Mouse (Mus musculus): Measurements from ENCODE around the gene Best3. TPM values are rescaled to one million over a fixed set of nuclear protein-coding genes. Genes with fewer than 3 reads are reported as not detected.

Gene Best3
- polyA plus RNA-seq, 1 experiment from 2014 or later, result 0.21 TPM

DNA sequence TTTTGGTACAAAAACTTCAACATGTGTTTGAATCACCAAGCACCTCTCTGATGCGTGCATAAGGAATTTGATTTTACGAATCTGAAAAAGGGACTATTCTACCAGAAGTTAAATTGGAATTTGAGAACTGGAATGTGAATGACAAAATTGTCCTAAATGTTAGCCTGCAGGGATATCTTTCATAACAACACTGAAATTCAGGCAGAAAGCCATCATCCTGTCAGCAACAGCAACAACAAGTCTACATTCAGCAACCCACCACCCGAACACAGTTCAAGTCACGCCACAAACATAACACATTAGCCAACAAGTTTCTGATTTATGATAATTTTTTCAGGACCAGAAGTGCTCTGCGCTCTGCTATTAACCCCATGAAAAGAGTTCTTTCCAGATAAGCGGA lies 30.9 kb upstream of the Best3 start:
- Histone ChIP-seq H3K4me3 (ENCODE audit: low read length) (no peak overlapping the region), H3K4me2 (ENCODE audit: low read depth, low read length) (no peak overlapping the region), H3K27me3 (ENCODE audit: control insufficient read depth, insufficient read depth, low read depth, low read length) (no peaks in the 10 kb centered on the region), H3K36me3 (ENCODE audit: control insufficient read depth, insufficient read depth, low read length) (peaks cover 3% of the 10 kb centered on the region; the same call in 1 of the 2 replicates), H3K27ac (ENCODE audit: low read length) (peak overlapping the region; percentile 51), H3K4me1 (replicated peaks; ENCODE audit: control insufficient read depth, insufficient read depth, low read length) (no peaks in the 10 kb centered on the region), H3K9ac (ENCODE audit: low read length) (no peak overlapping the region), H3K9me3 (ENCODE audit: control insufficient read depth, low read length) (peaks cover 7% of the 10 kb centered on the region)
- peak; percentile 37 for ATAC-seq (ENCODE audit: low read depth)
- 78% methylated on average over 6 of the region's 6 CpGs for WGBS

DNA sequence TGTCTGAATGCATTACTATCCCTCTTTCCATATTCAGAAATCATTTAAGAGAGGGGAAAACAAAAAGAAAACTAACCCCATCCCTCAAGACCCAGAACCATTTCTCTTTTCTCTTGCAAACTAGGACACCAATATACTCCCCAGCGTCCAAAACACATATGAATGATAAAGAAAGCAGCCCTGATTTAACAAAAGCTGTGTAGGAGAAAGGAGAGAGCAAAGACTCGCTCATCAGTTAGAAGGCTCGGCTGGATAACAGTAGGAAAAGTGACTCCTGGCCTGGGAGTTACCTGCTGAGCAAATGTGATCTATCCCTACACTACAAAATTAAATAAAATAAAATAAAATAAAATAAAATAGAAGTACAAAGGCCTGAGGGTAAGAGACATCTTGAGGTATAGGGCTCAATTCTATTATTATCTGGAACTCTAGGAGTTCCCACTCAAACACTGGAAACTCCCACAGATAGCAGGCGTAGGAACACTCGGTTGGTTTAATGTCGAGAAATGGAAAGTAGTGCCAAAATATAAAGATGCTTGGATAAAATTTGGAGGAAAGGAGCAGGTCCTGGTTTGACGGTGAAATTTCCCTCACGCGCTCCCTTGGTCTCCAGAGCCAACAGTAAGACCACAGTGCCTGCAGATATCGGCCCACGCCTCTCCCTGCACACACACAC lies 29.5 kb upstream of the Best3 start:
- 89% methylated on average over 11 of the region's 11 CpGs for WGBS
- Histone ChIP-seq H3K9ac (ENCODE audit: low read length) (no peak overlapping the region), H3K27me3 (ENCODE audit: control insufficient read depth, insufficient read depth, low read depth, low read length) (no peaks in the 10 kb centered on the region), H3K4me2 (ENCODE audit: low read depth, low read length) (no peak overlapping the region), H3K4me3 (ENCODE audit: low read length) (no peak overlapping the region), H3K4me1 (replicated peaks; ENCODE audit: control insufficient read depth, insufficient read depth, low read length) (no peaks in the 10 kb centered on the region), H3K27ac (ENCODE audit: low read length) (no peak overlapping the region), H3K9me3 (ENCODE audit: control insufficient read depth, low read length) (peaks cover 7% of the 10 kb centered on the region), H3K36me3 (ENCODE audit: control insufficient read depth, insufficient read depth, low read length) (peaks cover 3% of the 10 kb centered on the region; the same call in 1 of the 2 replicates)
- no peak for ATAC-seq (ENCODE audit: low read depth)

DNA sequence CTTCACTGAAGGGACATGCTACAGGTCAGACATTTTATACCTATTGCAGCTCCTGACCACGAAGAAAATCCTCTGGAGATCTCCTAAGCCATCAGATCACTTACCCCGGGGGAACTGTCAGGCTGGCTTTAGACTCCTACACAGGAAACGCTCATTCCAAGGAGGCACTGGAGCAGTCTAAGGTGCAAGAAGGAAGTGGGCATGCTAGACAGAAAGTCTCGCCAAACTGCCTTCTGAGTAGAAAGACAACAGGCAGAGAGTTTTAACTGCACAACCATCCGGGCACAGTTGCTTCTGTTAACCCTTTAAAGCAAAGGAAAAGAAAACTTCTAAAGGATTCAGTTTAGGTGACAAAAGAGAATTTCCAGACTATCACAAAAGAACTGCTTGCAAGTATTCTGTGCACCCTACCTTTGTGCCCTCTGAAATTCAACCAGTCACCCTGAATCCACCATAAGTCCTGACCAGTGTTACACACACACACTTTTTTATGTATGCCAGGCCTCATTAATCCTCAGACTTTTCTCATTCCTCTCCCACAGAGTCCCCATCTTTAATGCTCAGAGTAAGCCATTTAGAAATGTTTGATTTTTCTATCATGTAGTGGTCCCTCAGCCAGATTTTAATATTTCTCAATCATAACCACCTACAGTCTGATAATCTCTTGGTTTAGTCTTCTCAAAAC lies 28.1 kb upstream of the Best3 start:
- Histone ChIP-seq H3K36me3 (ENCODE audit: control insufficient read depth, insufficient read depth, low read length) (no peaks in the 10 kb centered on the region), H3K9me3 (ENCODE audit: control insufficient read depth, low read length) (0 out of 2 replicates have a peak, but pooled peaks cover 2% of the 10 kb centered on the region), H3K9ac (ENCODE audit: low read length) (no peak overlapping the region), H3K27me3 (ENCODE audit: control insufficient read depth, insufficient read depth, low read depth, low read length) (no peaks in the 10 kb centered on the region), H3K4me2 (ENCODE audit: low read depth, low read length) (no peak overlapping the region), H3K4me1 (replicated peaks; ENCODE audit: control insufficient read depth, insufficient read depth, low read length) (0 out of 2 replicates have a peak, but pooled peaks cover 2% of the 10 kb centered on the region), H3K27ac (ENCODE audit: low read length) (no peak overlapping the region), H3K4me3 (ENCODE audit: low read length) (no peak overlapping the region)
- 30% methylated on average over 5 of the region's 5 CpGs for WGBS
- ATAC-seq (ENCODE audit: low read depth), result no peak

DNA sequence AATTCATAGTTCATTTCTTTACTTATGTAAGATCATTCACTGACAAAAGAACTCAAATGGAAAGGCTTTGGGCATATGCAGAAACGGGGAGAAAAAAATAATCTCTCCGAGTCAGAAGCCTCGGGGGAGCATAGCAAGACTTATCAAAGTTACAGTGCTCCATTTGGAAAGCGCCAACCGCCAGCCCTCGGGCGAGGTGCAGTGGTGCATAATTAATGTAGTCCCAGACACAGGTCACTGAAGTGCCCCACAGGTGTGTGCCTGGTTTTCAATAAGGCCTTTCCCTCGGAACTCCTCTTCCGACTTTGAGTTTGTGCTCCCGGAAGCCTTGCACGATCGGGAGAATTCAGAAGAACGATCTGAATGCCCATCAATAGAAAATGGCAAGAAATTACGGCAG lies 24.0 kb upstream of the Best3 start:
- Histone ChIP-seq H3K9me3 (ENCODE audit: control insufficient read depth, low read length) (no peaks in the 10 kb centered on the region), H3K9ac (ENCODE audit: low read length) (no peak overlapping the region), H3K4me1 (replicated peaks; ENCODE audit: control insufficient read depth, insufficient read depth, low read length) (0 out of 2 replicates have a peak, but pooled peaks cover 7% of the 10 kb centered on the region), H3K27ac (ENCODE audit: low read length) (no peak overlapping the region), H3K36me3 (ENCODE audit: control insufficient read depth, insufficient read depth, low read length) (no peaks in the 10 kb centered on the region), H3K27me3 (ENCODE audit: control insufficient read depth, insufficient read depth, low read depth, low read length) (no peaks in the 10 kb centered on the region), H3K4me2 (ENCODE audit: low read depth, low read length) (no peak overlapping the region), H3K4me3 (ENCODE audit: low read length) (no peak overlapping the region)
- no peak for ATAC-seq (ENCODE audit: low read depth)
- WGBS, result 77% methylated on average over 14 of the region's 14 CpGs

DNA sequence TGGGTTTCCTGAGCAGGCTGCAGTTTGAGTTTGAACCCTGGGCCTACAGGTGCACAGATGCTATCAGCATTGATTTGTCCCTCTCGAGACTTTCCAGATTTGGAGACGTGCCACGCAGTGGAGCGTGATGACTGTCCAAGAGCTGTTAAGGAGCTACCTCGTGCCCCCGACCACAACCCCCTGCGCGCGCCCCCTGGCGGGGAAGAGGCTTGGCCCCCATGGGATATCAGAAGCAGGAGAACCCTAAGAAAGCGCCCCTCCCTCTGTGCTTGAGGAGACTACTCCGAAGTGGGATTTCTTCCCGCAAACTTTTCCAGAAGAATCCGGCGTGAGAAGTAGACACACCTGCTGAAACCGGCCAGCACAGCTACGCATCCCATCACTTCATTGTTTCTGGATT lies 23.3 kb upstream of the Best3 start:
- no peak for ATAC-seq (ENCODE audit: low read depth)
- 51% methylated on average over 17 of the region's 17 CpGs for WGBS
- H3K4me2 ChIP-seq (ENCODE audit: low read depth, low read length), result no peak overlapping the region
- H3K9me3 ChIP-seq (ENCODE audit: control insufficient read depth, low read length), result no peaks in the 10 kb centered on the region
- H3K4me1 ChIP-seq (replicated peaks; ENCODE audit: control insufficient read depth, insufficient read depth, low read length), result 0 out of 2 replicates have a peak, but pooled peaks cover 7% of the 10 kb centered on the region
- no peaks in the 10 kb centered on the region for H3K36me3 ChIP-seq (ENCODE audit: control insufficient read depth, insufficient read depth, low read length)
- H3K27me3 ChIP-seq (ENCODE audit: control insufficient read depth, insufficient read depth, low read depth, low read length), result no peaks in the 10 kb centered on the region
- H3K4me3 ChIP-seq (ENCODE audit: low read length), result no peak overlapping the region
- H3K27ac ChIP-seq (ENCODE audit: low read length), result no peak overlapping the region
- no peak overlapping the region for H3K9ac ChIP-seq (ENCODE audit: low read length)

- no peak overlapping the region for H3K9ac ChIP-seq (ENCODE audit: low read length)
- H3K4me3 ChIP-seq (ENCODE audit: low read length), result peak overlapping the region; percentile 10
- peak overlapping the region; percentile 33 for H3K4me2 ChIP-seq (ENCODE audit: low read depth, low read length)
- H3K36me3 ChIP-seq (ENCODE audit: control insufficient read depth, insufficient read depth, low read length), result no peaks in the 10 kb centered on the region
- 46% methylated on average over 11 of the region's 11 CpGs for WGBS
- no peak for ATAC-seq (ENCODE audit: low read depth)
- H3K4me1 ChIP-seq (replicated peaks; ENCODE audit: control insufficient read depth, insufficient read depth, low read length), result 0 out of 2 replicates have a peak, but pooled peaks cover 7% of the 10 kb centered on the region
- H3K9me3 ChIP-seq (ENCODE audit: control insufficient read depth, low read length), result no peaks in the 10 kb centered on the region
- no peaks in the 10 kb centered on the region for H3K27me3 ChIP-seq (ENCODE audit: control insufficient read depth, insufficient read depth, low read depth, low read length)
- no peak overlapping the region; the same call in 1 of the 2 replicates for H3K27ac ChIP-seq (ENCODE audit: low read length)
These were observed 22.0 kb upstream of the Best3 start for GRCm38 (mm10) chr10:116964084-116964483.

- ATAC-seq (ENCODE audit: low read depth), result no peak
- Histone ChIP-seq H3K36me3 (ENCODE audit: control insufficient read depth, insufficient read depth, low read length) (no peaks in the 10 kb centered on the region), H3K4me3 (ENCODE audit: low read length) (no peak overlapping the region), H3K27ac (ENCODE audit: low read length) (peak overlapping the region; percentile 89), H3K9me3 (ENCODE audit: control insufficient read depth, low read length) (no peaks in the 10 kb centered on the region), H3K4me2 (ENCODE audit: low read depth, low read length) (no peak overlapping the region; the same call in 1 of the 2 replicates), H3K9ac (ENCODE audit: low read length) (0 out of 2 replicates have a peak overlapping the region, but pooled peaks have one; percentile 14), H3K4me1 (replicated peaks; ENCODE audit: control insufficient read depth, insufficient read depth, low read length) (0 out of 2 replicates have a peak, but pooled peaks cover 7% of the 10 kb centered on the region), H3K27me3 (ENCODE audit: control insufficient read depth, insufficient read depth, low read depth, low read length) (no peaks in the 10 kb centered on the region)
- 59% methylated on average over 4 of the region's 4 CpGs for WGBS
These were observed 21.5 kb upstream of the Best3 start for GRCm38 (mm10) chr10:116964571-116964970.

DNA sequence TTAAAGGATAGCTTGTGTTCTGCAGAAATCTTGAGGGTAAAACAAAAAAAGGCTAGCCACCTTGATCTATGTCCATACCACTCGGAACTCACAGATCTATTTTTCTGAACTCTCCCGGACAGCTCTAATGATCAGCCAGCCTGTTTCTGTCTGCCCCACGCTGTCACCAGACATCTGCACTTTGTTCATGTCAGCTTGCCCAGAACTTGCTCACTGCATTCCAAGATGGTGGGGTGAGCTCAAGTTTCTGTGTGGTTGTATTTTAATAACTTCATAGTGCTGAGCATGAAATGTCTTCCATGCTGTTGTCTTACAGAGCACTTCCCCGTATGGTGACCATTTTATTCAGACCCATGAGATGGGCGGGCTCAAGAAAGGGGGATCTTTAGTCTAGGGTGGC lies 20.8 kb upstream of the Best3 start:
- no peaks in the 10 kb centered on the region for H3K27me3 ChIP-seq (ENCODE audit: control insufficient read depth, insufficient read depth, low read depth, low read length)
- peak overlapping the region; percentile 53 for H3K27ac ChIP-seq (ENCODE audit: low read length)
- no peaks in the 10 kb centered on the region for H3K36me3 ChIP-seq (ENCODE audit: control insufficient read depth, insufficient read depth, low read length)
- no peak overlapping the region for H3K9ac ChIP-seq (ENCODE audit: low read length)
- H3K4me3 ChIP-seq (ENCODE audit: low read length), result no peak overlapping the region
- 0 out of 2 replicates have a peak, but pooled peaks cover 7% of the 10 kb centered on the region for H3K4me1 ChIP-seq (replicated peaks; ENCODE audit: control insufficient read depth, insufficient read depth, low read length)
- ATAC-seq (ENCODE audit: low read depth), result peak; percentile 95
- H3K4me2 ChIP-seq (ENCODE audit: low read depth, low read length), result no peak overlapping the region
- WGBS, result 33% methylated on average over 5 of the region's 5 CpGs
- H3K9me3 ChIP-seq (ENCODE audit: control insufficient read depth, low read length), result no peaks in the 10 kb centered on the region

- Histone ChIP-seq H3K36me3 (ENCODE audit: control insufficient read depth, insufficient read depth, low read length) (no peaks in the 10 kb centered on the region), H3K4me1 (replicated peaks; ENCODE audit: control insufficient read depth, insufficient read depth, low read length) (0 out of 2 replicates have a peak, but pooled peaks cover 7% of the 10 kb centered on the region), H3K27me3 (ENCODE audit: control insufficient read depth, insufficient read depth, low read depth, low read length) (no peaks in the 10 kb centered on the region), H3K4me3 (ENCODE audit: low read length) (no peak overlapping the region), H3K9me3 (ENCODE audit: control insufficient read depth, low read length) (no peaks in the 10 kb centered on the region), H3K9ac (ENCODE audit: low read length) (no peak overlapping the region), H3K4me2 (ENCODE audit: low read depth, low read length) (no peak overlapping the region), H3K27ac (ENCODE audit: low read length) (peak overlapping the region; percentile 53)
- ATAC-seq (ENCODE audit: low read depth), result no peak
- WGBS, result 55% methylated on average over 6 of the region's 6 CpGs
These were observed 20.0 kb upstream of the Best3 start for GRCm38 (mm10) chr10:116966065-116966464.

Measured in lung, embryonic 16.5 days (tissue).